Mouse (Mus musculus) heart, adult 2 months (tissue): ENCODE results near the gene Higd1c.

ENCODE experiments used
- CTCF ChIP-seq: fragments of 200-600 bp; IDR thresholded peaks from 2 replicates; pipeline ENCODE4 v1.8.1; 2022; ENCODE audit warnings: antibody characterized with exemption, mild to moderate bottlenecking, moderate library complexity
- EP300 ChIP-seq: fragments of 200-500 bp; IDR thresholded peaks from 2 replicates; pipeline ENCODE4 v1.6.1; 2011; ENCODE audit warnings: low read depth, low read length, control low read depth; ENCODE audit not compliant: insufficient read depth
- POLR2A ChIP-seq: fragments of 200-500 bp; IDR thresholded peaks from 2 replicates; pipeline ENCODE4 v1.6.1; 2011; ENCODE audit warnings: mild to moderate bottlenecking, low read depth, low read length, control low read depth; ENCODE audit not compliant: insufficient read depth

- TF ChIP-seq POLR2A (no peak), CTCF (no peak), EP300 (no peak)
Observed at GRCm38 (mm10) chr15:100423916-100424315, 59.6 kb downstream of the Higd1c start.
